In genomic region chr2:151990985-151991394, GRCm38 (mm10) we compare ENCODE assay signal across 10 mouse cellular contexts. TPM values are rescaled to one million over a fixed set of nuclear protein-coding genes. Genes with fewer than 3 reads are reported as not detected.
DNase-seq lines count a peak whose midpoint lies in the region; ATAC-seq lines count a peak whose summit lies in the region.
"Had no signal": no experiment of that assay in that cellular context is flagged by ENCODE, and none has a peak within 500 bp of the region (broad histone marks: within the 10 kb centered on the region; RNA-seq: fewer than 3 reads in every experiment).

No protein-coding gene starts in this region.

- H3K4me2 ChIP-seq in forebrain, embryonic 11.5 days (ENCODE audit: low read depth, low read length, severe bottlenecking) = no peak overlapping the region

- no peak overlapping the region for H3K4me3 ChIP-seq in forebrain, embryonic 11.5 days (ENCODE audit: low read depth, low read length)

- ATAC-seq in forebrain, embryonic 11.5 days (replicated peaks; ENCODE audit: low FRiP score) = peak; percentile 81
- ATAC-seq: inflammation-experienced regulatory T-cells, adult 6 months had no signal

- 44% methylated on average over 1 of the region's 1 CpGs for WGBS in forebrain, embryonic 11.5 days

- no peaks in the 10 kb centered on the region for H3K36me3 ChIP-seq in forebrain, embryonic 11.5 days (ENCODE audit: control insufficient read depth, insufficient read depth, low read length)

- peaks cover 7% of the 10 kb centered on the region for H3K27me3 ChIP-seq in forebrain, embryonic 11.5 days (ENCODE audit: control insufficient read depth, insufficient read depth, low read length)

- H3K9me3 ChIP-seq in forebrain, embryonic 11.5 days (ENCODE audit: control insufficient read depth, low read length) = no peaks in the 10 kb centered on the region

- DNase-seq in ES-CJ7 (ENCODE audit: low read depth, low spot score) (peak; percentile 70), ZHBTc4 (ENCODE audit: low read depth, low spot score) (peak; percentile 72)
- no peak for DNase-seq in forebrain, embryonic 11.5 days (ENCODE audit: low spot score)
- peak; percentile 55 for DNase-seq in mesoderm, embryonic 11.5 days (ENCODE audit: low read depth, low spot score)
- DNase-seq in Muller cell, postnatal 12 days (ENCODE audit: inconsistent ontology term) = no peak
- no peak for DNase-seq in layer of hippocampus, postnatal 36 days
- no peak for DNase-seq in urinary bladder, postnatal 10 days (ENCODE audit: low spot score)
- DNase-seq: gastrocnemius, postnatal 36 days; lung, adult 18-20 months had no signal

- no peak overlapping the region for H3K27ac ChIP-seq in forebrain, embryonic 11.5 days (ENCODE audit: low read depth, low read length)

- no peak overlapping the region for H3K9ac ChIP-seq in forebrain, embryonic 11.5 days (ENCODE audit: low read length)

- no peaks in the 10 kb centered on the region for H3K4me1 ChIP-seq in forebrain, embryonic 11.5 days (replicated peaks; ENCODE audit: control insufficient read depth, insufficient read depth, low read length)

RNA-seq across cellular contexts. Expression of gene Slc52a3, which starts 5.3 kb away (rescaled TPM):
- 1.0 and 1.4 TPM in 2 replicates for polyA plus RNA-seq in forebrain, embryonic 11.5 days (2014; fragmentation: Nextera tagmentation; extraction: Ambion mirVana)
- 1 to 10 TPM; 2.8 to 3.0 TPM for total RNA-seq in layer of hippocampus, postnatal 36 days (2021)

RNA-seq across cellular contexts. Expression of gene Fam110a, which starts 11.0 kb away (rescaled TPM):
- 85.6 and 88.1 TPM in 2 replicates for polyA plus RNA-seq in forebrain, embryonic 11.5 days (2014; fragmentation: Nextera tagmentation; extraction: Ambion mirVana)
- 1 to 10 TPM; 7.2 to 7.4 TPM for total RNA-seq in layer of hippocampus, postnatal 36 days (2021)

Comparison
In these comparisons a context has a peak if more than half of its experiments do, and no peak if none do; other contexts are left out.
1. DNase-seq: peak in ES-CJ7 (single experiment), ZHBTc4 (single experiment) and mesoderm, embryonic 11.5 days (single experiment); none in forebrain, embryonic 11.5 days (single experiment), Muller cell, postnatal 12 days (single experiment), layer of hippocampus, postnatal 36 days (0 of 2) and urinary bladder, postnatal 10 days (single experiment).